ENCODE assay signal across 8 mouse cellular contexts in genomic region chr8:122548331-122548730, GRCm38 (mm10). TPM values are rescaled to one million over a fixed set of nuclear protein-coding genes. Genes with fewer than 3 reads are reported as not detected.
DNase-seq lines count a peak whose midpoint lies in the region; ATAC-seq and TF ChIP-seq lines count a peak whose summit lies in the region.
"Had no signal": no experiment of that assay in that cellular context is flagged by ENCODE, and none has a peak within 500 bp of the region (broad histone marks: within the 10 kb centered on the region; RNA-seq: fewer than 3 reads in every experiment).

No protein-coding gene starts in this region.

- no peaks in the 10 kb centered on the region for H3K36me3 ChIP-seq in kidney, adult 2 months (ENCODE audit: control insufficient read depth, insufficient read depth, low read length)
- 0 out of 2 replicates have a peak, but pooled peaks cover 4% of the 10 kb centered on the region for H3K36me3 ChIP-seq in ES-Bruce4 (ENCODE audit: control insufficient read depth, insufficient read depth, low read length, poor library complexity, severe bottlenecking)
- peaks cover 16% of the 10 kb centered on the region for H3K36me3 ChIP-seq in liver, embryonic 15.5 days (replicated peaks)

- no peak for ATAC-seq in liver, embryonic 15.5 days (ENCODE audit: insufficient read depth)

- H3K27me3 ChIP-seq in kidney, adult 2 months (replicated peaks; ENCODE audit: control insufficient read depth, insufficient read depth, low read length), result no peaks in the 10 kb centered on the region
- H3K27me3 ChIP-seq in ES-Bruce4 (ENCODE audit: control insufficient read depth, insufficient read depth, low read length, poor library complexity, severe bottlenecking), result no peaks in the 10 kb centered on the region
- H3K27me3 ChIP-seq in liver, embryonic 15.5 days, result no peaks in the 10 kb centered on the region

- no peaks in the 10 kb centered on the region for H3K9me3 ChIP-seq in ES-Bruce4 (replicated peaks; ENCODE audit: control insufficient read depth, insufficient read depth, low read length, poor library complexity, severe bottlenecking)
- H3K9me3 ChIP-seq in liver, embryonic 15.5 days (replicated peaks), result no peaks in the 10 kb centered on the region

- WGBS in kidney, adult 2 months, result 74% methylated on average over 13 of the region's 13 CpGs
- WGBS in liver, embryonic 15.5 days (ENCODE audit: insufficient replicate concordance), result 21% methylated on average over 13 of the region's 13 CpGs

- H3K9ac ChIP-seq in ES-Bruce4 (ENCODE audit: low read depth, poor library complexity, severe bottlenecking), result no peak overlapping the region
- peak overlapping the region; percentile 97 for H3K9ac ChIP-seq in liver, embryonic 15.5 days

- no peak for TF ChIP-seq EP300 in ES-Bruce4 (IDR thresholded peaks at IDR 0.05; ENCODE audit: insufficient read depth, low read depth, low read length)

- no peak overlapping the region for H3K4me3 ChIP-seq in kidney, adult 2 months (ENCODE audit: insufficient read depth, low read depth, low read length)
- H3K4me3 ChIP-seq in ES-Bruce4 (ENCODE audit: low read depth, low read length), result no peak overlapping the region
- peak overlapping the region; percentile 30 for H3K4me3 ChIP-seq in bone marrow macrophage, adult 2 months (ENCODE audit: insufficient read depth, low read length)
- H3K4me3 ChIP-seq in liver, embryonic 15.5 days (replicated peaks), result peak overlapping the region; percentile 96

- peak overlapping the region; percentile 95 for H3K27ac ChIP-seq in kidney, adult 2 months (ENCODE audit: insufficient read depth, low read depth, low read length)
- H3K27ac ChIP-seq in ES-Bruce4 (ENCODE audit: insufficient read depth, low read length), result 0 out of 2 replicates have a peak overlapping the region, but pooled peaks have one; percentile 20
- peak overlapping the region; percentile 58 for H3K27ac ChIP-seq in bone marrow macrophage, adult 2 months (ENCODE audit: insufficient read depth, low read depth, low read length)
- peak overlapping the region; percentile 96 for H3K27ac ChIP-seq in liver, embryonic 15.5 days (replicated peaks)

- TF ChIP-seq POLR2A in kidney, adult 2 months (IDR thresholded peaks at IDR 0.05; ENCODE audit: low read depth, low read length), result no peak
- TF ChIP-seq POLR2A in ES-Bruce4 (IDR thresholded peaks at IDR 0.05; ENCODE audit: insufficient read depth, low read length), result no peak
- no peak for TF ChIP-seq POLR2A in bone marrow macrophage, adult 2 months (IDR thresholded peaks at IDR 0.05; ENCODE audit: borderline replicate concordance, low read depth, low read length)

- DNase-seq in kidney, adult 2 months, result no peak
- DNase-seq in kidney, postnatal 10 days, result no peak
- no peak for DNase-seq in MN1 (ENCODE audit: low spot score)
- DNase-seq in adrenal gland, adult 18-20 months (ENCODE audit: low spot score in 2 of 2), result no peak
- DNase-seq: cerebellum, adult 2 months had no signal

- no peak for TF ChIP-seq CTCF in kidney, adult 2 months (conservative IDR thresholded peaks at IDR 0.05; ENCODE audit: insufficient read depth, insufficient read length, low read depth, low read length)
- TF ChIP-seq CTCF in ES-Bruce4 (IDR thresholded peaks at IDR 0.05; ENCODE audit: low read depth, low read length), result no peak
- no peak for TF ChIP-seq CTCF in bone marrow macrophage, adult 2 months (IDR thresholded peaks at IDR 0.05; ENCODE audit: low read depth, low read length)

- H3K4me2 ChIP-seq in liver, embryonic 15.5 days, result peak overlapping the region; percentile 96

- peaks cover 34% of the 10 kb centered on the region for H3K4me1 ChIP-seq in kidney, adult 2 months (ENCODE audit: control insufficient read depth, insufficient read depth, low read length)
- peaks cover 9% of the 10 kb centered on the region for H3K4me1 ChIP-seq in ES-Bruce4 (ENCODE audit: control insufficient read depth, insufficient read depth, low read length)
- peaks cover 33% of the 10 kb centered on the region for H3K4me1 ChIP-seq in bone marrow macrophage, adult 2 months (ENCODE audit: control insufficient read depth, insufficient read depth, low read length)
- peaks cover 80% of the 10 kb centered on the region for H3K4me1 ChIP-seq in liver, embryonic 15.5 days (replicated peaks)

RNA-seq across cellular contexts. Expression of gene Piezo1, which starts 2.8 kb away (rescaled TPM):
- polyA plus RNA-seq in kidney, adult 2 months (2012; rRNA removed), result 102 and 121 TPM in 2 replicates
- polyA plus RNA-seq in ES-Bruce4 (2011; ENCODE audit: insufficient read depth, insufficient read length, low read depth, missing spikeins), result 59.4 and 61.6 TPM in 2 replicates
- polyA plus RNA-seq in bone marrow macrophage, adult 2 months (2012; ENCODE audit: insufficient read depth, insufficient read length, missing spikeins), result 32.1 and 36.2 TPM in 2 replicates
- polyA plus RNA-seq in liver, embryonic 15.5 days (2015; fragmentation: Nextera tagmentation; extraction: Ambion mirVana), result 12.4 and 17.4 TPM in 2 replicates
- 10 to 100 TPM; 14.1 to 28.4 TPM for total RNA-seq in adrenal gland, adult 18-20 months (2021)

RNA-seq across cellular contexts. Expression of gene Cdt1, which starts 19.5 kb away (rescaled TPM):
- 7.1 and 8.6 TPM in 2 replicates for polyA plus RNA-seq in kidney, adult 2 months (2012; rRNA removed)
- polyA plus RNA-seq in ES-Bruce4 (2011; ENCODE audit: insufficient read depth, insufficient read length, low read depth, missing spikeins), result 63.7 and 68.6 TPM in 2 replicates
- 18.5 and 22.9 TPM in 2 replicates for polyA plus RNA-seq in bone marrow macrophage, adult 2 months (2012; ENCODE audit: insufficient read depth, insufficient read length, missing spikeins)
- 45.9 and 46.0 TPM in 2 replicates for polyA plus RNA-seq in liver, embryonic 15.5 days (2015; fragmentation: Nextera tagmentation; extraction: Ambion mirVana)
- total RNA-seq in adrenal gland, adult 18-20 months (2021), result 1 to 10 TPM; 4.7 to 4.9 TPM

RNA-seq across cellular contexts. Expression of gene Aprt, which starts 28.4 kb away (rescaled TPM):
- 177 and 190 TPM in 2 replicates for polyA plus RNA-seq in kidney, adult 2 months (2012; rRNA removed)
- 325 and 344 TPM in 2 replicates for polyA plus RNA-seq in ES-Bruce4 (2011; ENCODE audit: insufficient read depth, insufficient read length, low read depth, missing spikeins)
- 187 and 203 TPM in 2 replicates for polyA plus RNA-seq in bone marrow macrophage, adult 2 months (2012; ENCODE audit: insufficient read depth, insufficient read length, missing spikeins)
- polyA plus RNA-seq in liver, embryonic 15.5 days (2015; fragmentation: Nextera tagmentation; extraction: Ambion mirVana), result 187 and 214 TPM in 2 replicates
- 10 to 100 TPM; 71.3 to 71.7 TPM for total RNA-seq in adrenal gland, adult 18-20 months (2021)

Comparison
In these comparisons a context has a peak if more than half of its experiments do, and no peak if none do; other contexts are left out.
1. H3K27ac ChIP-seq: peak in every context shown above with its lines; median percentile 96 in liver, embryonic 15.5 days; 95 in kidney, adult 2 months; 58 in bone marrow macrophage, adult 2 months; 20 in ES-Bruce4.
2. H3K4me3 ChIP-seq: peak in bone marrow macrophage, adult 2 months (single experiment) and liver, embryonic 15.5 days (single experiment); none in kidney, adult 2 months (single experiment) and ES-Bruce4 (single experiment).